Mouse (Mus musculus): Measurements from ENCODE around the gene Gja8. TPM values are rescaled to one million over a fixed set of nuclear protein-coding genes. Genes with fewer than 3 reads are reported as not detected.

Gene Gja8
- polyA plus RNA-seq (2012; rRNA removed; ENCODE audit: low replicate concordance), result not detected in 2 replicates

GRCm38 (mm10) chr3:96925920-96926319 is at the start of gene Gja8:
Gene Gja8, minus strand, starts transcription at chr3:96926020.

GRCm38 (mm10) chr3:96904851-96905541 is 20.8 kb downstream of the Gja8 start, which contains the start of gene Gpr89:
Gene Gpr89, minus strand, starts transcription at chr3:96905346.

GRCm38 (mm10) chr3:96904393-96904792 is 21.4 kb downstream of the Gja8 start, which contains the start of gene Gja5:
Gene Gja5, plus strand, starts transcription at chr3:96904693.

Other genes with a start within 250 kb of the Gja8 start
- gene Pias3, start 229.6 kb downstream of the Gja8 start, polyA plus RNA-seq (2012; rRNA removed; ENCODE audit: low replicate concordance), result 48.5 and 50.7 TPM in 2 replicates
- gene Nudt17, start 217.5 kb downstream of the Gja8 start, polyA plus RNA-seq (2012; rRNA removed; ENCODE audit: low replicate concordance), result 12.9 and 18.1 TPM in 2 replicates
- 26.8 and 36.6 TPM in 2 replicates for gene Polr3c, start 198.4 kb downstream of the Gja8 start, polyA plus RNA-seq (2012; rRNA removed; ENCODE audit: low replicate concordance)
- gene Rnf115, start 198.4 kb downstream of the Gja8 start, polyA plus RNA-seq (2012; rRNA removed; ENCODE audit: low replicate concordance), result 16.1 and 27.1 TPM in 2 replicates
- gene Pdzk1, start 96.7 kb downstream of the Gja8 start, polyA plus RNA-seq (2012; rRNA removed; ENCODE audit: low replicate concordance), result 0.10 and 0.18 TPM in 2 replicates
- gene Cd160, start 96.7 kb downstream of the Gja8 start, polyA plus RNA-seq (2012; rRNA removed; ENCODE audit: low replicate concordance), result 1.3 and 1.5 TPM in 2 replicates
- gene Gja5, start 21.3 kb downstream of the Gja8 start, polyA plus RNA-seq (2012; rRNA removed; ENCODE audit: low replicate concordance), result 4.3 and 8.5 TPM in 2 replicates
- 7.9 and 24.4 TPM in 2 replicates for gene Gpr89, start 20.7 kb downstream of the Gja8 start, polyA plus RNA-seq (2012; rRNA removed; ENCODE audit: low replicate concordance)
- 44.3 and 50.9 TPM in 2 replicates for gene Acp6, start 232.8 kb upstream of the Gja8 start, polyA plus RNA-seq (2012; rRNA removed; ENCODE audit: low replicate concordance)